ENCODE assay signal across 24 mouse cellular contexts in the genomic region with DNA sequence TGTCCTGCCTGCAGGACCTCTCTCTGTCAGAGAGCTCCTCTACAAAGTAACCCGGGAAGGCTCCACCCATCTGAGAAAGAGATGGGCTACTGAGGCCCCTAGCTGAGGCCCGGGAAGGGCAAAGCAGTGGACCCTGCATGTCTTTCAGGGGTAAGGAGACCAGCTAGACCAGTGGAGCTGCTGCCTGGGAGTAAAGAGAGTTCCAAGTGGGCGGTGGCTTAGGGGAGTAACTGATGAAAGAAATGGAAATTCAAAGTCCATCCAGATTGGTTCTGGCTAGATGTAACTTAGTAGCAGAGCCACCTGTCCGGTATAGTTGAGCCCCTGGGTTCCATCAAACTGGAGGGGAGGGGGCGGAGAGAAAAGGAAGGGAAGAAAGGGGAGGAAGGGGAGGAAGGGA. TPM values are rescaled to one million over a fixed set of nuclear protein-coding genes. Genes with fewer than 3 reads are reported as not detected.
"Had no signal": no experiment of that assay in that cellular context is flagged by ENCODE, and none has a peak within 500 bp of the region (broad histone marks: within the 10 kb centered on the region; RNA-seq: fewer than 3 reads in every experiment).

No protein-coding gene starts in this region.

- H3K9ac ChIP-seq: lung, embryonic 15.5 days; midbrain, embryonic 13.5 days; neural tube, embryonic 13.5 days; neural tube, embryonic 15.5 days had no signal

- H3K27me3 ChIP-seq: lung, embryonic 15.5 days; midbrain, embryonic 13.5 days; neural tube, embryonic 13.5 days; neural tube, embryonic 15.5 days had no signal

- H3K36me3 ChIP-seq: lung, embryonic 15.5 days; midbrain, embryonic 13.5 days; neural tube, embryonic 13.5 days; neural tube, embryonic 15.5 days had no signal

- H3K4me2 ChIP-seq: lung, embryonic 15.5 days; midbrain, embryonic 11.5 days; midbrain, embryonic 13.5 days; neural tube, embryonic 15.5 days had no signal

- H3K9me3 ChIP-seq: lung, embryonic 15.5 days; midbrain, embryonic 13.5 days; neural tube, embryonic 13.5 days; neural tube, embryonic 15.5 days had no signal

- ATAC-seq: lung, postnatal 0 days; midbrain, embryonic 13.5 days; midbrain, embryonic 16.5 days had no signal

- H3K27ac ChIP-seq: lung, embryonic 15.5 days; macrophage; midbrain, embryonic 13.5 days; neural tube, embryonic 13.5 days had no signal

- DNase-seq: lung, adult 2 months; lung, postnatal 14 days; lung, postnatal 36 days; retina, postnatal 1 day; right cerebral cortex, adult 18-20 months; right cerebral cortex, postnatal 25 days; right cerebral cortex, postnatal 4 days; spleen, adult 18-20 months; thymus, adult 18-20 months; thymus, postnatal 14 days; thymus, postnatal 36 days had no signal

- H3K4me3 ChIP-seq: lung, embryonic 15.5 days; megakaryocyte, embryonic 14.5 days; midbrain, embryonic 13.5 days; myocyte; neural tube, embryonic 13.5 days; neural tube, embryonic 15.5 days had no signal

- H3K4me1 ChIP-seq: lung, embryonic 15.5 days had no signal

RNA-seq across cellular contexts. Expression of gene Art2b, which starts 51.0 kb away (rescaled TPM):
- polyA plus RNA-seq: lung, embryonic 15.5 days; lung, postnatal 0 days; midbrain, embryonic 11.5 days; midbrain, embryonic 13.5 days; midbrain, embryonic 16.5 days; myocyte; neural tube, embryonic 11.5 days; neural tube, embryonic 13.5 days; neural tube, embryonic 15.5 days; stomach, embryonic 14.5 days; stomach, embryonic 16.5 days had no signal
